Mouse (Mus musculus): ENCODE data around the gene Kat2b. TPM values are rescaled to one million over a fixed set of nuclear protein-coding genes. Genes with fewer than 3 reads are reported as not detected.
"Not testable (repeated sequence)": the region's sequence is repeated elsewhere in the genome, so short reads cannot be mapped to it uniquely, and the experiment has no call there.

Gene Kat2b
- 3.9 and 7.1 TPM in 2 replicates for polyA plus RNA-seq (2016; fragmentation: Nextera tagmentation; extraction: Ambion mirVana)

- Histone ChIP-seq H3K36me3 (no peaks in the 10 kb centered on the region), H3K9me3 (no peaks in the 10 kb centered on the region), H3K27me3 (replicated peaks) (no peaks in the 10 kb centered on the region), H3K4me3 (peak within 1 kb of the TSS; percentile 98), H3K4me2 (replicated peaks) (peak within 1 kb of the TSS; percentile 89), H3K9ac (peak within 1 kb of the TSS; percentile 96), H3K27ac (peak within 1 kb of the TSS; percentile 96), H3K4me1 (peaks cover 16% of the 10 kb centered on the region)
- WGBS: 2% methylated on average over 20 of the region's 20 CpGs
- no peak for ATAC-seq (ENCODE audit: low FRiP score, low read depth)
These were observed at the start of gene Kat2b for GRCm38 (mm10) chr17:53566161-53566918. Gene Kat2b, plus strand, starts transcription at chr17:53566861.

GRCm38 (mm10) chr17:53519364-53519763 is 47.3 kb upstream of the Kat2b start:
- Histone ChIP-seq H3K9me3 (no peaks in the 10 kb centered on the region), H3K36me3 (0 out of 2 replicates have a peak, but pooled peaks cover 3% of the 10 kb centered on the region), H3K4me3 (no peak overlapping the region), H3K4me2 (replicated peaks) (no peak overlapping the region), H3K27me3 (replicated peaks) (no peaks in the 10 kb centered on the region), H3K9ac (no peak overlapping the region), H3K4me1 (no peaks in the 10 kb centered on the region), H3K27ac (no peak overlapping the region)
- no peak for ATAC-seq (ENCODE audit: low FRiP score, low read depth)

- no peak overlapping the region for H3K27ac ChIP-seq
- H3K9ac ChIP-seq: no peak overlapping the region
- ATAC-seq (ENCODE audit: low FRiP score, low read depth): no peak
- no peaks in the 10 kb centered on the region for H3K27me3 ChIP-seq (replicated peaks)
- no peaks in the 10 kb centered on the region for H3K36me3 ChIP-seq
- no peak overlapping the region for H3K4me3 ChIP-seq
- no peak overlapping the region for H3K4me2 ChIP-seq (replicated peaks)
- no peaks in the 10 kb centered on the region for H3K9me3 ChIP-seq
- H3K4me1 ChIP-seq: no peaks in the 10 kb centered on the region
These were observed 46.2 kb upstream of the Kat2b start for GRCm38 (mm10) chr17:53520509-53520908.

- H3K9ac ChIP-seq: no peak overlapping the region
- no peak overlapping the region for H3K27ac ChIP-seq
- no peak for ATAC-seq (ENCODE audit: low FRiP score, low read depth)
- no peak overlapping the region for H3K4me3 ChIP-seq
- no peak overlapping the region for H3K4me2 ChIP-seq (replicated peaks)
- no peaks in the 10 kb centered on the region for H3K36me3 ChIP-seq
- WGBS: 95% methylated on average over 2 of the region's 2 CpGs
- H3K27me3 ChIP-seq (replicated peaks): no peaks in the 10 kb centered on the region
- H3K9me3 ChIP-seq: no peaks in the 10 kb centered on the region
- no peaks in the 10 kb centered on the region for H3K4me1 ChIP-seq
These were observed 38.6 kb upstream of the Kat2b start for GRCm38 (mm10) chr17:53528034-53528433.

- Histone ChIP-seq H3K9me3 (no peaks in the 10 kb centered on the region), H3K4me3 (no peak overlapping the region), H3K9ac (no peak overlapping the region), H3K36me3 (no peaks in the 10 kb centered on the region), H3K4me2 (replicated peaks) (no peak overlapping the region), H3K27ac (no peak overlapping the region), H3K4me1 (no peaks in the 10 kb centered on the region), H3K27me3 (replicated peaks) (no peaks in the 10 kb centered on the region)
- ATAC-seq (ENCODE audit: low FRiP score, low read depth): no peak
- WGBS: 75% methylated on average over 2 of the region's 2 CpGs
These were observed 35.5 kb upstream of the Kat2b start for GRCm38 (mm10) chr17:53531160-53531559.

GRCm38 (mm10) chr17:53532425-53532824 is 34.2 kb upstream of the Kat2b start:
- Histone ChIP-seq H3K27me3 (replicated peaks) (no peaks in the 10 kb centered on the region), H3K9me3 (no peaks in the 10 kb centered on the region), H3K4me1 (no peaks in the 10 kb centered on the region), H3K4me3 (no peak overlapping the region), H3K4me2 (replicated peaks) (no peak overlapping the region), H3K36me3 (no peaks in the 10 kb centered on the region), H3K27ac (no peak overlapping the region), H3K9ac (no peak overlapping the region)
- ATAC-seq (ENCODE audit: low FRiP score, low read depth): no peak
- 86% methylated on average over 2 of the region's 2 CpGs for WGBS

GRCm38 (mm10) chr17:53539351-53539750 is 27.3 kb upstream of the Kat2b start, which contains the start of gene Pp2d1:
Gene Pp2d1, minus strand, starts transcription at chr17:53539451.
- not testable (repeated sequence) for ATAC-seq (ENCODE audit: low FRiP score, low read depth); H3K9ac ChIP-seq; H3K27me3 ChIP-seq (replicated peaks); H3K27ac ChIP-seq; H3K36me3 ChIP-seq; H3K4me2 ChIP-seq (replicated peaks); H3K9me3 ChIP-seq; H3K4me1 ChIP-seq; H3K4me3 ChIP-seq
- 80% methylated on average over 2 of the region's 2 CpGs for WGBS

GRCm38 (mm10) chr17:53542536-53542935 is 24.1 kb upstream of the Kat2b start:
- no peak for ATAC-seq (ENCODE audit: low FRiP score, low read depth)

GRCm38 (mm10) chr17:53543591-53544324 is 22.9 kb upstream of the Kat2b start:
- 0 out of 2 replicates have a peak, but pooled peaks have one; percentile 13 for ATAC-seq (ENCODE audit: low FRiP score, low read depth)
- no peaks in the 10 kb centered on the region for H3K9me3 ChIP-seq
- no peaks in the 10 kb centered on the region for H3K36me3 ChIP-seq
- no peaks in the 10 kb centered on the region for H3K4me1 ChIP-seq
- no peak overlapping the region for H3K27ac ChIP-seq
- no peak overlapping the region for H3K9ac ChIP-seq
- WGBS: 83% methylated on average over 9 of the region's 9 CpGs
- H3K4me3 ChIP-seq: no peak overlapping the region
- H3K4me2 ChIP-seq (replicated peaks): no peak overlapping the region
- no peaks in the 10 kb centered on the region for H3K27me3 ChIP-seq (replicated peaks)

More at GRCm38 (mm10) chr17:53542536-53542935, 24.1 kb upstream of the Kat2b start:
- Histone ChIP-seq H3K27ac (no peak overlapping the region), H3K27me3 (replicated peaks) (no peaks in the 10 kb centered on the region), H3K9ac (no peak overlapping the region), H3K4me2 (replicated peaks) (no peak overlapping the region), H3K9me3 (no peaks in the 10 kb centered on the region), H3K36me3 (no peaks in the 10 kb centered on the region), H3K4me3 (no peak overlapping the region), H3K4me1 (no peaks in the 10 kb centered on the region)
- WGBS: 87% methylated on average over 4 of the region's 4 CpGs

GRCm38 (mm10) chr17:53551306-53552299 is 15.1 kb upstream of the Kat2b start:
- ATAC-seq (ENCODE audit: low FRiP score, low read depth): no peak
- H3K4me2 ChIP-seq (replicated peaks): no peak overlapping the region
- H3K36me3 ChIP-seq: no peaks in the 10 kb centered on the region
- no peak overlapping the region for H3K27ac ChIP-seq
- no peak overlapping the region for H3K9ac ChIP-seq
- H3K4me3 ChIP-seq: no peak overlapping the region
- no peaks in the 10 kb centered on the region for H3K4me1 ChIP-seq
- H3K27me3 ChIP-seq (replicated peaks): no peaks in the 10 kb centered on the region
- 62% methylated on average over 8 of the region's 8 CpGs for WGBS
- H3K9me3 ChIP-seq: no peaks in the 10 kb centered on the region

GRCm38 (mm10) chr17:53554088-53554487 is 12.6 kb upstream of the Kat2b start:
- no peak for ATAC-seq (ENCODE audit: low FRiP score, low read depth)
- H3K9me3 ChIP-seq: no peaks in the 10 kb centered on the region
- H3K36me3 ChIP-seq: no peaks in the 10 kb centered on the region
- no peak overlapping the region for H3K27ac ChIP-seq
- H3K4me2 ChIP-seq (replicated peaks): no peak overlapping the region
- H3K4me1 ChIP-seq: no peaks in the 10 kb centered on the region
- H3K9ac ChIP-seq: no peak overlapping the region
- no peaks in the 10 kb centered on the region for H3K27me3 ChIP-seq (replicated peaks)
- H3K4me3 ChIP-seq: no peak overlapping the region
- WGBS: 77% methylated on average over 4 of the region's 4 CpGs

- no peak overlapping the region for H3K4me2 ChIP-seq (replicated peaks)
- no peaks in the 10 kb centered on the region for H3K27me3 ChIP-seq (replicated peaks)
- H3K36me3 ChIP-seq: no peaks in the 10 kb centered on the region
- no peaks in the 10 kb centered on the region for H3K4me1 ChIP-seq
- H3K27ac ChIP-seq: no peak overlapping the region
- no peaks in the 10 kb centered on the region for H3K9me3 ChIP-seq
- WGBS: 84% methylated on average over 3 of the region's 3 CpGs
- no peak overlapping the region for H3K9ac ChIP-seq
- ATAC-seq (ENCODE audit: low FRiP score, low read depth): no peak
- no peak overlapping the region for H3K4me3 ChIP-seq
These were observed 11.8 kb upstream of the Kat2b start for GRCm38 (mm10) chr17:53554813-53555212.

Data from neural tube, embryonic 12.5 days (tissue).